Mouse (Mus musculus) CD4-positive, CD25-positive, alpha-beta regulatory T cell, adult 4 months (primary cell): Measurements from ENCODE around the gene Stard7. TPM values are rescaled to one million over a fixed set of nuclear protein-coding genes. Genes with fewer than 3 reads are reported as not detected.

Experiments used
- polyA plus RNA-seq, 2 experiments: library from polyadenylated mRNA; unstranded; fragments of 100-300 nt; shearing (Covaris generic); gene quantifications; one replicate each; pipeline ENCODE4 v1.2.1; 2017

Stard7 gene
- polyA plus RNA-seq, 2 experiments from 2014 or later = 28.4 to 32.1 TPM

Other genes starting within 250 kb of the Stard7 start
- 100 to 1,000 TPM; 105 to 107 TPM for gene Blvra, start 199.6 kb upstream of the Stard7 start, polyA plus RNA-seq
- 10 to 100 TPM in 1 of 2 experiments, 1 to 10 TPM in 1; 5.9 to 15.6 TPM for gene Ncaph, start 136.3 kb upstream of the Stard7 start, polyA plus RNA-seq
- 10 to 100 TPM; 61.1 to 65.8 TPM for gene Itpripl1, start 126.8 kb upstream of the Stard7 start, polyA plus RNA-seq
- gene 1810024B03Rik, start 61.9 kb upstream of the Stard7 start, polyA plus RNA-seq = 1 to 10 TPM; 1.0 to 1.1 TPM
- gene Snrnp200, start 61.8 kb upstream of the Stard7 start, polyA plus RNA-seq = 10 to 100 TPM; 42.5 to 79.4 TPM
- gene Ciao1, start 22.4 kb upstream of the Stard7 start, polyA plus RNA-seq = 10 to 100 TPM; 53.3 to 64.7 TPM
- gene Tmem127, start 22.3 kb upstream of the Stard7 start, polyA plus RNA-seq = 100 to 1,000 TPM in 1 of 2 experiments, 10 to 100 TPM in 1; 75.1 to 118 TPM
- gene Dusp2, start 65.9 kb downstream of the Stard7 start, polyA plus RNA-seq = 10 to 100 TPM; 20.1 to 45.4 TPM
- under 1 TPM; 0.22 to 0.42 TPM for gene Astl, start 68.4 kb downstream of the Stard7 start, polyA plus RNA-seq
- not detected for gene Adra2b, start 93.0 kb downstream of the Stard7 start, polyA plus RNA-seq
- under 1 TPM; 0.23 to 0.52 TPM for gene Gpat2, start 155.0 kb downstream of the Stard7 start, polyA plus RNA-seq
- gene Fahd2a, start 174.3 kb downstream of the Stard7 start, polyA plus RNA-seq = 10 to 100 TPM; 44.7 to 49.2 TPM